Mouse (Mus musculus) kidney, postnatal 10 days (tissue): ENCODE measurements at regions not wholly inside any gene's neighbourhood (a gene's known extent, or its start where the extent isn't known, plus 50 kb on each side); places are given as distances from the start of the nearest gene placed in this dataset.
A peak's percentile ranks its signal among the peaks of the same experiment; 100 is the strongest.

ENCODE experiments used
- DNase-seq: peaks from one replicate; pipeline ENCODE4 v3.0.0; 2021; ENCODE audit warnings: mixed read lengths

DNA sequence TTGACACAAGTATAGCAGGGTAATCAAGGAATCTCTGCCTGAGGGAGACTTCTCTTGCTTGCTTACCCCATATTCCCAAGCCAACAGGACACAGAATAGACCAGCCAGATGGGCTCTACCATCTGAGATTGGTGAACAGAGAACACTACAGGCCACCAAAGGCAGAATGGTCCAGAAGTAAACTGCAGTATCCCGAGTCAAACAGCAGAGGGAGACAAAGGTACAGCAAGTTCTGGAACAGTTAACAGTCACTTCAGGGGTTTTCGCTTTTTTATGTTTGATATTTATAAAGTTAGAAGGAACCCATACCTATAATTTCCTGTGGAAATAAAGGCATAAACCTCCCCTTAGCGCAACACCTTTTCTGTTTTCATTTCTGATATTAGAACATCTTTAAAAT lies 325.5 kb upstream of the 9130204L05Rik start:
- DNase-seq, result peak; percentile 18
